Mouse (Mus musculus) stomach, embryonic 16.5 days (tissue): ENCODE results near the gene Ash1l. TPM values are rescaled to one million over a fixed set of nuclear protein-coding genes. Genes with fewer than 3 reads are reported as not detected.

Source experiments
- ATAC-seq: fragments of 200-750 bp; cut with Nextera tagmentation; 2 replicates; pipeline ENCODE4 v1.8.0; 2017; ENCODE audit warnings: moderate number of reproducible peaks, moderate TSS enrichment; ENCODE audit not compliant: insufficient read depth, low FRiP score
- H3K27ac ChIP-seq: fragments of 300-500 bp; sonication (generic); 2 replicates; pipeline ENCODE4 v1.5.1; 2014; ENCODE audit warnings: low read length
- H3K27me3 ChIP-seq: fragments of 300-500 bp; sonication (generic); 2 replicates; pipeline ENCODE4 v1.6.1; 2014; ENCODE audit warnings: low read length, control low read depth, mixed read lengths; ENCODE audit not compliant: control insufficient read depth, insufficient read depth
- H3K36me3 ChIP-seq: fragments of 300-500 bp; sonication (generic); 2 replicates; pipeline ENCODE4 v1.6.1; 2014; ENCODE audit warnings: low read length; ENCODE audit not compliant: control insufficient read depth, insufficient read depth
- H3K4me1 ChIP-seq: fragments of 300-500 bp; sonication (generic); 2 replicates; pipeline ENCODE4 v1.6.1; 2014; ENCODE audit warnings: low read length, control low read depth, mixed read lengths; ENCODE audit not compliant: control insufficient read depth, insufficient read depth
- H3K4me2 ChIP-seq: fragments of 300-500 bp; sonication (generic); 2 replicates; pipeline ENCODE4 v1.6.1; 2014; ENCODE audit warnings: low read depth, low read length, mixed read lengths
- H3K4me3 ChIP-seq: fragments of 300-500 bp; sonication (generic); replicated peaks from 2 replicates; pipeline ENCODE4 v1.5.1; 2014; ENCODE audit warnings: mild to moderate bottlenecking, low read length
- H3K9ac ChIP-seq: fragments of 300-500 bp; sonication (generic); 2 replicates; pipeline ENCODE4 v1.6.1; 2014; ENCODE audit warnings: low read length
- H3K9me3 ChIP-seq: fragments of 300-500 bp; sonication (generic); replicated peaks from 2 replicates; pipeline ENCODE4 v1.6.1; 2016; ENCODE audit warnings: low read length, control low read depth; ENCODE audit not compliant: control insufficient read depth
- WGBS: fragments of 180-500 bp; shearing (Covaris S2); extraction: QIAGEN DNeasy Blood & Tissue Kit; methylation state at CpG from one replicate; pipeline ENCODE4 v1.1.7; 2014; 5-methylcytosine and 5-hydroxymethylcytosine counted together
- polyA plus RNA-seq: library from polyadenylated mRNA; unstranded; fragments of >200 nt; fragmentation: Nextera tagmentation; extraction: Ambion mirVana; gene quantifications from 2 replicates; pipeline ENCODE4 v1.2.1, GENCODE M21; 2015

Gene Ash1l
- polyA plus RNA-seq, 1 experiment from 2014 or later: 19.3 TPM

DNA sequence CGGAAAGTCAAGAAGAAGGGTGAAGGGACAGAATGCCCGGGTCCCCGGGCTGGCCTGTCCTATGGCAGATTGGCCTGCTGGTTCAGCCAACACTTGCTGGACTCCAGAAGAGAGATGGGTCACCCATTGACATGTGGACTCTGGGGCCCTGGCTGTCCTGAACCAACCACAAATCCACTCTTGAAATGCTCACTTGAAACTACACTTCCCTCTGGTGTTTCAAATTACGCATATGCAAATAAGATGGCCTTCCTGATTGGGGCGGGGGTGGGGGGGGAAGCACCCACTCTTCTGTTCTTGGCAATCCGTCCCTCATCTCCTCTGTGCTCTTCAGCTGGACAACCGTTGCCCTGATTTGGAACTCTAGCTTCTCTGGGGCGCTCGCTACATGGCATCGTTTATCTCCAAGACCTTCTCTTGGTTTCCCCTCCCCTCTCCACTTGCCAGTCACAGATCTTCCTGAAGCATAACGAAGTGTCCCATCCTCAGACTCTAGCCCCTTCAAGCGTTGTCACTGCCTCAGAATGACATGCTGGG, 134.3 kb downstream of the Ash1l start:
- no peaks in the 10 kb centered on the region for H3K27me3 ChIP-seq
- H3K9me3 ChIP-seq: no peaks in the 10 kb centered on the region
- no peak overlapping the region for H3K4me2 ChIP-seq
- H3K4me3 ChIP-seq: no peak overlapping the region
- ATAC-seq: no peak
- H3K36me3 ChIP-seq: no peaks in the 10 kb centered on the region; the same call in 1 of the 2 replicates
- H3K27ac ChIP-seq: no peak overlapping the region
- WGBS: 83% methylated on average over 12 of the region's 12 CpGs
- peaks cover 16% of the 10 kb centered on the region for H3K4me1 ChIP-seq
- no peak overlapping the region for H3K9ac ChIP-seq

DNA sequence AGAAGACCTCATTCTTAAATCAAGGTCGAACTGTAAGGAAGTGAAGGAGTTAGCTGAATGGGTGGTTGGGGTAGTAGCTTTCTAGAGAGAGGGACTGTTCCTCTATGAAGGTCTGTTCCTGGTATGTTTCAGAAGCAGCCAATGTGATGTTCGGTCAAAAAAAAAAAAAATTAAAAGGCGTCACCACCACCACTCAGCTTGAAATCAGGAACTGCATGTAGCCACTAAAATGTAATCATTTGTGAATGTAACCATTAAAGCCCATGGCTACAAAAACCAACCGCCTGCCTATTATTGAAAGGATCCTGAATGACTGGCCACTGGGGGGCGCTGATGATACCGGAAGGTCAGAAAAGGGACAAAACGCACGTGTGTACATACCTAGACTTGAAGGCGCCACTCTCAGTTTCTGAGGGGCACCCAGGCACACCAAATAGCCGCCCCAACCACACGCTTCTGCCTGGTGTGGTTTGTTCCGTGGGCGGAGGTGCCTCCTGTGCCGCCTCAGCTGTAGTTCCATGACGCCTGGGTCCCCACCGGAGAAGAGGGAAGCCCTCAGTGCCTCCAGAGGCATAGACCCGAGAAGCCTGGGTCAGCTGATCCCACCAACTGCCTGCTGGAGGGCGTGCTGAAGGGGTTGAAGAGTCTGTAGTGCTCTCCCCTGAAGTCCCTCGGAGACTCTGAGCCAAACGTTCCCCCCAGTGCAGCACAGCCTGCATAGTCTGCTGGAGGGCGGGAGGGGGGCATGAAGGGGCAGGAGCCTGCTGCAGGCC, 137.1 kb downstream of the Ash1l start:
- 24% methylated on average over 21 of the region's 21 CpGs for WGBS
- Histone ChIP-seq H3K27me3 (no peaks in the 10 kb centered on the region), H3K4me3 (no peak overlapping the region), H3K9me3 (no peaks in the 10 kb centered on the region), H3K9ac (peak overlapping the region; percentile 43; the same call in 1 of the 2 replicates), H3K4me1 (peaks cover 28% of the 10 kb centered on the region), H3K36me3 (no peaks in the 10 kb centered on the region), H3K4me2 (peak overlapping the region; percentile 41; the same call in 1 of the 2 replicates), H3K27ac (no peak overlapping the region)
- no peak for ATAC-seq

DNA sequence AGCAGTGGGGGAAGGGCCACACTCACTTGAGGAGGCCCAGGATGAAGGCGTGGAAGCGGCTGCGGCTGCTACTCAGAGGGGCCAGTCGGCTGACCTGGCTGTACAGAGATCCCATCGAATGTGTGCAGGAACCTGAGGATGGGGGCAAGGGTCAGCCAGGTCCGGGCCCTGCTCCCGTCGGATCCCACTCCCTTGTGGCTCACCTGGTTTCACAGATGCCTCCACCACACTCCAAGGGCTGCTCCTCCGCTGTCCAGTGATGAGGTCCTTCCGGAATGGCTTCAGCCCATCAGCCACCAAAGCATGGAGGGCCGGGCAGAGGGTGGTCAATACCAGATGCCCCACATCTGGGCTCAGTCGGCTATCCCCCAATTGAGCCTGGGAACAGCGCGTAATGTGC, 138.6 kb downstream of the Ash1l start:
- Histone ChIP-seq H3K27ac (no peak overlapping the region), H3K36me3 (no peaks in the 10 kb centered on the region; the same call in 1 of the 2 replicates), H3K4me3 (peak overlapping the region; percentile 75), H3K4me2 (peak overlapping the region; percentile 100), H3K9ac (peak overlapping the region; percentile 83), H3K4me1 (peaks cover 28% of the 10 kb centered on the region), H3K9me3 (no peaks in the 10 kb centered on the region), H3K27me3 (no peaks in the 10 kb centered on the region)
- no peak for ATAC-seq
- 55% methylated on average over 14 of the region's 14 CpGs for WGBS

DNA sequence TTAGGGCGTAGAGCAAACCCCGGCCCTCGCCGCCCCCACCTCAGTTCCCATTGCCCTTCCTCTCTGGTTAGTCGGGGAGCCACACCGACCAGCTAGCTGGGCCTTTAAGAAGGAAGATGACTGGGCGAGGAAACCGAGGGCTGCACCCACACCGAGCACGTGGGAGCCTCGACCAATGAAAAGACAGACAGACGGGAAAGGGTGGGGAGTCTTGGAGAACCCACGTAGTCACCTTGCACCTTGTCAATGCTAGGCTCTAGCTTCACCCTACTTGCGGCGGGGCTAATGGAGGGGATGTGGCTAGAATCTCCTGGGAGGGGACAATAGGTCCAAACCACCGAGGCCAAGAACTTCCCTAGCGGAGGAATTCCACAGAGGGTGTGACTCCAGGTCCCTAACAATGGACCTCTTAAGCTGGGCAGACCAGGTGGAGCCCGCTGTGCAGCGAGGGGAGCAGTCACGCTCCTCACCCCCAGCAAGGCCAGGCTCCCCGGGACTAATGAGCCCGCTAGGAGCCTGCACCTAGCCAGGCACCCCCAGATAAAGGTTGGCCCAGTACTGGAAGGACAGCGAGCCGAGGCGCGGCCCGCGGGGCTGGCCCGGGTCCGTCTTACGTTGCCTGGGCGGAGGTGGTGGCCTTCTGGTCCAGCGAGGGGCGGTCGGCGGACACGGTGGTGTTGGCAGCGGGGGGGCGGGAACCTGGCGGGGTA, 139.6 kb downstream of the Ash1l start:
- ATAC-seq: peak; percentile 82
- under 1% methylated on average over 39 of the region's 40 CpGs for WGBS

DNA sequence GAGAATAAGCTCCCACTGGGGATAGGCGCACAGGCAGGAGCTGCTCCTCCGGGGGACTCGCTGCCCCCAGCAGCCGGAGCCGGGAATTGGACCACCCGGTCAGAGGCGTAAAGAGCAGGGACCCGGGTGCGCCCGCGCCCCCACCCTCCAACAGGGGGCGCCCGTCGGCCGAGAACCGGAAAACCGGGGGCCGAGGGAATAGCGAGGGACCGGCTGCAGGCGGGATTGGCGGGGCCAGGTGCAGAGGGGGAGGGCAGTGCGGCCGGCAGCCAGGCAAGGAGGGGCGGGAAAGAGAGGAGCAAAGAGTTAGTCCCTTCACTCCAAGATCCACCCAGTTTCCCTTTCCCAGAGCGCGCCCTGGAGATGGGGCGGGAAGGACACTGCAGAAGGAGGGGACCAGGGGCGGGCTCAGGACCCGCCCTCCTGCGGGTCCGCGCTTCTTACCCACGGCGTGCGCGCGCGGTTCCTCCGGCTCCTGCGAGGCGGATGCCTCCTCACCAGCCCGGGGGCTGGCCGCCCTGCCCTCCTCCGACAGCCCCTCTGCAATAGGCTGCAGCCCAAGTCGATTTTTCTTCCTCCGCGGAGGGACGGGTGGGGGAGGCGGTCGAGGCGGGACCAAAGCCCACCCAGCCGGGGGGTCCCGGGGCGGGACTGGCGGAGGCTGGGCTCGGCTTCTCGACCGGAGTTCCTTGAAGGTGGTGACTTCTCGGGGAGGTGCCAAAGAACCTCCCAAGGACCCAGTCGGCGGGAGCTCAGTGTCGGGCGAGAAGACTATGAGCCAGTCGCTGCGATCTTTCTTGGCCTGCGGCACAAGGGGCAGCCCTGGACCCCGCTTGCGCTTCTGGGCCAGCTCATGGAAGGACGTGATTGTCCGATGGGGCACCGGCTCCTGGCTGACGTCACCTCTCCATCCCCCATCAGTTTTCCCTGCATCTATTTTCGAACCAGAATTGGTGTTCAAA, 140.6 kb downstream of the Ash1l start:
- no peaks in the 10 kb centered on the region for H3K9me3 ChIP-seq
- peak overlapping the region; percentile 90 for H3K27ac ChIP-seq
- H3K9ac ChIP-seq: peak overlapping the region; percentile 83
- H3K36me3 ChIP-seq: no peaks in the 10 kb centered on the region; the same call in 1 of the 2 replicates
- WGBS: under 1% methylated on average over 68 of the region's 74 CpGs
- ATAC-seq: peak; percentile 76
- peak overlapping the region; percentile 100 for H3K4me2 ChIP-seq
- peaks cover 28% of the 10 kb centered on the region for H3K4me1 ChIP-seq
- no peaks in the 10 kb centered on the region for H3K27me3 ChIP-seq
- peak overlapping the region; percentile 75 for H3K4me3 ChIP-seq

More for the DNA sequence above, 139.6 kb downstream of the Ash1l start:
- peak overlapping the region; percentile 83 for H3K9ac ChIP-seq
- no peaks in the 10 kb centered on the region; the same call in 1 of the 2 replicates for H3K36me3 ChIP-seq
- H3K27ac ChIP-seq: peak overlapping the region; percentile 90
- H3K4me3 ChIP-seq: peak overlapping the region; percentile 75
- peaks cover 28% of the 10 kb centered on the region for H3K4me1 ChIP-seq
- no peaks in the 10 kb centered on the region for H3K9me3 ChIP-seq
- H3K27me3 ChIP-seq: no peaks in the 10 kb centered on the region
- H3K4me2 ChIP-seq: peak overlapping the region; percentile 100

DNA sequence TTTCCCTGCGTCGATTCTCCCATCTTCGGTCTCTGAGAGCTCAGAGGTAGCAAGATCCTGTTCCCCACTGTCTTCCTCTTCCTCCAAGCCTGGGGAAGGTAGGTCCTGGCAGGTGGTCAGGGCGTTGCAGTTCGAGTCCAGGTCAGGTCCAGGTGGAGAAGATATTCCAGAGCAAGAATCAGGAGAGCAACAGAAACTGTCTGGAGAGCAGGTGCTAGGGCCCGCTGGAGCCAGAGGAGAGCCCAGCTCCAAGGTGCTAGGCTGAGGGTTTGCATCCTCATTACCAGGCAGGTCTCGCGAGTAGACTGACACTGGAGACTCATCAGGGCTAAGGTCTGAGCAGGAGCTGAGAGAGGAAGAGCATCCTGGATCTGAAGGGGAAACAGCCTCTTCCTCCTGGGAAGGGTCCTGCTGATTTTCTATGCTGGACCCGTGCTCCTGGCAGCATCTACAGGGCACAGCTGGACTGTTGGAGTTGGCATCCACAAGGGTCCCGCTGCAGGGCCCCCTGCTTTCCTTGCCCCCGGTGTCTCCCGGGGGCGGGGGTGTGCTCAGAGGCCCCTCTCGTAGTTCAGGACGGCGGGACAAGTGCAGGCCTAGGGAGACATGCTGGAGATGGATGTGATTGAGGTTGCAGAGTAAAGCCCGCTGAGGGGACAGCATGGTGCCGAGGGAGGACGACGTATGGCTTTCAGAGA, 141.5 kb downstream of the Ash1l start:
- Histone ChIP-seq H3K27me3 (no peaks in the 10 kb centered on the region), H3K9ac (peak overlapping the region; percentile 83), H3K4me3 (peak overlapping the region; percentile 75), H3K9me3 (no peaks in the 10 kb centered on the region), H3K4me1 (peaks cover 28% of the 10 kb centered on the region), H3K36me3 (peaks cover 5% of the 10 kb centered on the region; the same call in 1 of the 2 replicates), H3K4me2 (peak overlapping the region; percentile 100), H3K27ac (no peak overlapping the region)
- 18% methylated on average over 20 of the region's 20 CpGs for WGBS
- no peak for ATAC-seq

DNA sequence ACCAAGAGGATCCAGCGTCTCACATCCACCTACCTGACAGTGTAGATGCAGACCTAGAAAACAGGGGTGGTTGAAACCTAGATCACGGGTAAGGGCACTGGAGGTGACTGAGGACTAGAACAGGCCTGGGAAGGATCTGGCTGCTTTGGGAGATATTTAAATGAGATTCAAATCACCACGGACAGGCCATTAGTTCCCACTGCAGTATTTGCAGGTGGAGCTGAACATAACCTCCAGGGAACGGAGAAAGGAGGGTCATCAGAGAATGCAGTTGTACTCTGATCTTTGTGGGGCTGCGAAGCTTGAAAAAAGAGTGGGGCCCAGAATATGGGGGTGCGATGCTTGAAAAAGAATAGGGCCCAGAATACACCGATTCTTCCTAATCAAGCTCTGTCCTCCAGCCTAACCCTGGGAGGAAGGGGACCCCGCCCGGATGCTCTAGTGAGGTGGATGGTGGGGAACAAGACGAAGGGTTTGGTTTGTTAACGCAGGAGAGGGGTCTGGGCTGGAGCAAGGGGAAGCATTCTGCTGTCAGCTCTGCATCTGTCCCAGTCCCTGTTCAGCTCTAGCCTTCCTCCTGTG, 142.2 kb downstream of the Ash1l start:
- Histone ChIP-seq H3K36me3 (peaks cover 5% of the 10 kb centered on the region; the same call in 1 of the 2 replicates), H3K9me3 (no peaks in the 10 kb centered on the region), H3K4me3 (peak overlapping the region; percentile 30), H3K9ac (peak overlapping the region; percentile 46), H3K4me1 (peaks cover 27% of the 10 kb centered on the region), H3K4me2 (peak overlapping the region; percentile 49), H3K27ac (no peak overlapping the region), H3K27me3 (no peaks in the 10 kb centered on the region)
- ATAC-seq: no peak
- WGBS: 29% methylated on average over 11 of the region's 11 CpGs

DNA sequence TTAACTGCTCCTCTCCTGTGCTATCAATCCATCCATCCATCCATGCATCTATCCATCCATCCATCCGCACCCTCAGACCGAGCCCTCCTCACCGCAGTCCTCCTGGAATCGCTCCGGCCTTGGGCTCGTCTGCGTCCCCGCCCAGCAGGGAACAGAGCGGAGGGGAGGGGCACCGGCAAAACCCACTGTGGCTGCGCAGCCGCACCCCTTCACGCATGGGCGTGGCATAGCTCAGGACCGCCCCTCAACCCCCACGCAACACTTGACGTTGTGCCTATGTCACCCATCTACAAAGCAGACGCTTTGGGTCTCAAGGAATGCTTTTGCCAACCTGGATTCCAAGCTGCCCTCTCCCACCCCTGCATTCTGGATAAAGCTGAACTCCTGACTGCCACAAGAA, 142.8 kb downstream of the Ash1l start, which contains the start of gene Rusc1:
Gene Rusc1 (minus strand): TSS at position 137 of the 400 bp plus-strand sequence.
- peak; percentile 71 for ATAC-seq
- Histone ChIP-seq H3K4me3 (peak within 1 kb of the TSS; percentile 75), H3K27ac (no peak within 1 kb of the TSS), H3K9me3 (no peaks in the 10 kb centered on the region), H3K9ac (peak within 1 kb of the TSS; percentile 83), H3K36me3 (peaks cover 7% of the 10 kb centered on the region; the same call in 1 of the 2 replicates), H3K27me3 (no peaks in the 10 kb centered on the region), H3K4me2 (peak within 1 kb of the TSS; percentile 49), H3K4me1 (peaks cover 23% of the 10 kb centered on the region)
- under 1% methylated on average over 18 of the region's 18 CpGs for WGBS
